ENCODE assay signal across 8 mouse cellular contexts in genomic region chr2:154569071-154569748, GRCm38 (mm10). TPM values are rescaled to one million over a fixed set of nuclear protein-coding genes. Genes with fewer than 3 reads are reported as not detected.
A peak's percentile ranks its signal among the peaks of the same experiment; 100 is the strongest.
DNase-seq lines count a peak whose midpoint lies in the region; ATAC-seq lines count a peak whose summit lies in the region.

No protein-coding gene starts in this region.

- peak; percentile 84 for DNase-seq in 416B (ENCODE audit: low read depth)
- peak; percentile 94 for DNase-seq in MEL-GATA-1-ER (ENCODE audit: extremely low read depth, low read depth)
- peak; percentile 74 for DNase-seq in embryo, embryonic 9.5 days (ENCODE audit: extremely low spot score)
- DNase-seq in kidney, postnatal 25 days = peak; percentile 63 to 80
- peak; percentile 64 for DNase-seq in lung, postnatal 36 days
- DNase-seq in right cerebral cortex, postnatal 36 days (ENCODE audit: low spot score in 2 of 2) = peak; percentile 49 to 50
- DNase-seq in cerebellum, adult 11-12 months = no peak

- H3K4me3 ChIP-seq in heart, embryonic 14.5 days (ENCODE audit: control insufficient read depth in 1 of 2, insufficient read depth in 1 of 2, low read depth in 1 of 2, low read length in 2 of 2) = peak overlapping the region; percentile 78 to 88

- no peaks in the 10 kb centered on the region for H3K9me3 ChIP-seq in heart, embryonic 14.5 days (ENCODE audit: control insufficient read depth, low read length)

- H3K36me3 ChIP-seq in heart, embryonic 14.5 days (ENCODE audit: control insufficient read depth, insufficient read depth, low read length) = peaks cover 1% of the 10 kb centered on the region; the same call in 1 of the 2 replicates

- peak overlapping the region; percentile 68 to 78 for H3K27ac ChIP-seq in heart, embryonic 14.5 days (replicated peaks in 1 of 2; ENCODE audit: control insufficient read depth in 1 of 2, insufficient read depth in 1 of 2, low read depth in 2 of 2, low read length in 2 of 2)

- under 1% methylated on average over 64 of the region's 70 CpGs for WGBS in heart, embryonic 14.5 days

- H3K4me2 ChIP-seq in heart, embryonic 14.5 days (ENCODE audit: low read length) = peak overlapping the region; percentile 90

- H3K4me1 ChIP-seq in heart, embryonic 14.5 days (ENCODE audit: control insufficient read depth in 2 of 2, insufficient read depth in 2 of 2, low read length in 2 of 2) = peaks cover 23 to 36% of the 10 kb centered on the region in 2 experiments

- H3K9ac ChIP-seq in heart, embryonic 14.5 days (ENCODE audit: low read length) = peak overlapping the region; percentile 80

- no peaks in the 10 kb centered on the region for H3K27me3 ChIP-seq in heart, embryonic 14.5 days (ENCODE audit: control insufficient read depth, insufficient read depth, low read length)

- ATAC-seq in heart, embryonic 14.5 days (ENCODE audit: insufficient number of reproducible peaks, insufficient read depth, low FRiP score, low read depth) = peak; percentile 80

RNA-seq across cellular contexts. Expression of gene E2f1, which starts 0.5 kb away (rescaled TPM):
- 7.2 and 8.6 TPM in 2 replicates for polyA plus RNA-seq in heart, embryonic 14.5 days (2014; fragmentation: Nextera tagmentation; extraction: Ambion mirVana)

RNA-seq across cellular contexts. Expression of gene Necab3, which starts 10.5 kb away (rescaled TPM):
- polyA plus RNA-seq in heart, embryonic 14.5 days (2014; fragmentation: Nextera tagmentation; extraction: Ambion mirVana) = 1.7 and 1.9 TPM in 2 replicates

RNA-seq across cellular contexts. Expression of gene Actl10, which starts 17.6 kb away (rescaled TPM):
- polyA plus RNA-seq in heart, embryonic 14.5 days (2014; fragmentation: Nextera tagmentation; extraction: Ambion mirVana) = 0.35 TPM in 1 of 2 replicates, not detected in the other

RNA-seq across cellular contexts. Expression of gene 1700003F12Rik, which starts 22.3 kb away (rescaled TPM):
- 0.42 and 0.50 TPM in 2 replicates for polyA plus RNA-seq in heart, embryonic 14.5 days (2014; fragmentation: Nextera tagmentation; extraction: Ambion mirVana)

RNA-seq across cellular contexts. Expression of gene Pxmp4, which starts 34.3 kb away (rescaled TPM):
- 31.8 and 33.7 TPM in 2 replicates for polyA plus RNA-seq in heart, embryonic 14.5 days (2014; fragmentation: Nextera tagmentation; extraction: Ambion mirVana)
